12 mouse cellular contexts compared by ENCODE assay signal in the genomic region with DNA sequence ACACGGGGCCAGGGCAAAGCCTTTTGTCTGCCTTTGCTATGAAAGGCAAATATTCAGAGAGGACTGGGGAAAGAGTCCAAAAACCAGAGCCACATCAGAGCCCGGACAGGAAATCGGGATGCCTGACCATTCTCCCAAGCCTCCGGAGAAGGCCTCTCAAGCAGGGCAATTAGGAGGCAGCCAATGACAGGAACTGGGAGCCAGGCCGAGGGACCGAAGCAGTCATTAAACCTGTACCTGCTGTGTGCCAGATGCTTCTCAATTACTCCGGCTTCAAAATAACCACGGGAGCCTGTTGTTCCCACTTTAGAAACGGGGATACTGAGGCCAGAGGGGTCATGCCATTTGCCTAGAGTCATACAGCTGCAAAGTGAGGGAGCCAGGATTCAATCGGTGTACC. TPM values are rescaled to one million over a fixed set of nuclear protein-coding genes. Genes with fewer than 3 reads are reported as not detected.
DNase-seq lines count a peak whose midpoint lies in the region.
"Had no signal": no experiment of that assay in that cellular context is flagged by ENCODE, and none has a peak within 500 bp of the region (broad histone marks: within the 10 kb centered on the region; RNA-seq: fewer than 3 reads in every experiment).

No protein-coding gene starts in this region.

- DNase-seq in cerebellum, postnatal 10 days = peak; percentile 43 to 56
- DNase-seq in cerebellum, adult 9-10 months = no peak
- peak; percentile 6 for DNase-seq in layer of hippocampus, adult 11-12 months (ENCODE audit: low spot score)
- DNase-seq in layer of hippocampus, postnatal 25 days (ENCODE audit: extremely low spot score in 1 of 2, low spot score in 1 of 2) = no peak
- DNase-seq in right cerebral cortex, postnatal 10 days (ENCODE audit: low spot score in 2 of 2) = peak; percentile 52
- DNase-seq in right cerebral cortex, postnatal 25 days = no peak
- DNase-seq in ovary, adult 18-20 months (ENCODE audit: low spot score) = no peak
- no peak for DNase-seq in heart, postnatal 36 days
- DNase-seq: adrenal gland, postnatal 14 days; kidney, postnatal 10 days; lung, postnatal 36 days; spleen, adult 18-20 months had no signal

- intact Hi-C loops in heart, postnatal 36 days (cut with DNase I) = no loop called here

RNA-seq across cellular contexts. Expression of gene Fam196b, which starts 42.6 kb away (rescaled TPM):
- under 1 TPM; 0.86 to 0.89 TPM for total RNA-seq in layer of hippocampus, postnatal 25 days (2021)
- not detected for total RNA-seq in heart, postnatal 36 days (2021)
- total RNA-seq: adrenal gland, postnatal 14 days had no signal

Comparison
In these comparisons a context has a peak if more than half of its experiments do, and no peak if none do; other contexts are left out.
1. DNase-seq: peak in cerebellum, postnatal 10 days (2 of 2), layer of hippocampus, adult 11-12 months (single experiment) and right cerebral cortex, postnatal 10 days (2 of 2); none in cerebellum, adult 9-10 months (single experiment), layer of hippocampus, postnatal 25 days (0 of 2), right cerebral cortex, postnatal 25 days (single experiment), ovary, adult 18-20 months (single experiment) and heart, postnatal 36 days (0 of 2).